Mouse (Mus musculus) G1E (cell line): ENCODE measurements at regions not wholly inside any gene's neighbourhood (a gene's known extent, or its start where the extent isn't known, plus 50 kb on each side); places are given as distances from the start of the nearest gene placed in this dataset.

Experiments
- ATAC-seq: 2 replicates; pipeline ENCODE4 v1.8.0; 2016; ENCODE audit warnings: mild to moderate bottlenecking; ENCODE audit not compliant: insufficient number of reproducible peaks, poor library complexity, low FRiP score, severe bottlenecking; ENCODE audit errors: extremely low read depth
- DNase-seq: peaks from one replicate; pipeline ENCODE4 v3.0.0; 2012; ENCODE audit warnings: low spot score
- H3K27me3 ChIP-seq: 2 replicates; pipeline ENCODE4 v1.6.1; 2012; ENCODE audit warnings: mild to moderate bottlenecking, low read length, inconsistent platforms; ENCODE audit not compliant: insufficient read depth
- H3K36me3 ChIP-seq: replicated peaks from 2 replicates; pipeline ENCODE3; 2012; ENCODE audit warnings: mild to moderate bottlenecking, inconsistent platforms
- H3K4me1 ChIP-seq: 2 replicates; pipeline ENCODE4 v1.6.1; 2012; ENCODE audit warnings: low read depth, low read length, inconsistent platforms, mixed read lengths; ENCODE audit not compliant: insufficient read depth
- H3K4me3 ChIP-seq: 2 replicates; pipeline ENCODE4 v1.5.1; 2012; ENCODE audit warnings: low read depth, mild to moderate bottlenecking, inconsistent platforms, low read length, moderate library complexity, mixed read lengths
- H3K9me3 ChIP-seq: replicated peaks from 2 replicates; pipeline ENCODE4 v1.6.1; 2012; ENCODE audit warnings: inconsistent platforms
- CTCF ChIP-seq: IDR thresholded peaks from 2 replicates; pipeline ENCODE4 v1.5.1; 2012; ENCODE audit warnings: low read depth, low read length, inconsistent platforms, mixed read lengths
- GATA1 ChIP-seq: IDR thresholded peaks from 2 replicates; pipeline ENCODE4 v1.6.1; 2012; ENCODE audit warnings: borderline replicate concordance, low read length, inconsistent platforms, mixed read lengths
- GATA2 ChIP-seq: IDR thresholded peaks from 2 replicates; pipeline ENCODE4 v1.6.1; 2012; ENCODE audit warnings: low read depth, low read length, inconsistent platforms, borderline replicate concordance
- POLR2AphosphoS5 ChIP-seq: IDR thresholded peaks from 2 replicates; pipeline ENCODE4 v1.6.1; 2012; ENCODE audit warnings: low read depth, low read length, inconsistent platforms; ENCODE audit not compliant: insufficient replicate concordance
- TAL1 ChIP-seq: conservative IDR thresholded peaks from 2 replicates; pipeline ENCODE4 v1.6.1; 2012; ENCODE audit warnings: low read depth, low read length, inconsistent platforms, mixed read lengths

DNA sequence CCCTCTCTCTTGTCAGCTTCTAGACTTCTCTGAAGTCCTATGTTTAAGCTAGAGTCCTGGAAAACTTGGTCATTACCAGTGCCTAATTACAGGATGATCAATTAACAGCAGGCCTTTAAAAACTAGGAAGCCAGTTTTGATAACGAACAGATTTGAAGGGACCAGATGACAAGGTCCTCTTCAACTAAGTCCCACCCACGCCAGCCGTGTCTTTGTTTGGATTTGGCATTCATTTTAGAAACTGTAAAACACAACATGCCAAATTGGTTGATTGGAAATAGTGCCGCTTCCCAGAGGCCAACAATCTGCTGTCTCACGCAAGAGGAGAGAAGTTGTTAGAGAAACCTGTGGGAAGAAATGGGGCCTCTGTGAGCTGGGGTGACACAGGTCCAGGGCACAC is 155.4 kb upstream of the Habp2 start:
- no peaks in the 10 kb centered on the region for H3K36me3 ChIP-seq
- DNase-seq (no peak), ATAC-seq (no peak)
- H3K27me3 ChIP-seq: peaks cover 11% of the 10 kb centered on the region; the same call in 1 of the 2 replicates
- TF ChIP-seq CTCF (no peak), POLR2AphosphoS5 (no peak), GATA2 (no peak), TAL1 (no peak), GATA1 (no peak)
- no peaks in the 10 kb centered on the region for H3K4me1 ChIP-seq
- H3K9me3 ChIP-seq: peaks cover 4% of the 10 kb centered on the region; the same call in 1 of the 2 replicates
- no peak overlapping the region for H3K4me3 ChIP-seq

DNA sequence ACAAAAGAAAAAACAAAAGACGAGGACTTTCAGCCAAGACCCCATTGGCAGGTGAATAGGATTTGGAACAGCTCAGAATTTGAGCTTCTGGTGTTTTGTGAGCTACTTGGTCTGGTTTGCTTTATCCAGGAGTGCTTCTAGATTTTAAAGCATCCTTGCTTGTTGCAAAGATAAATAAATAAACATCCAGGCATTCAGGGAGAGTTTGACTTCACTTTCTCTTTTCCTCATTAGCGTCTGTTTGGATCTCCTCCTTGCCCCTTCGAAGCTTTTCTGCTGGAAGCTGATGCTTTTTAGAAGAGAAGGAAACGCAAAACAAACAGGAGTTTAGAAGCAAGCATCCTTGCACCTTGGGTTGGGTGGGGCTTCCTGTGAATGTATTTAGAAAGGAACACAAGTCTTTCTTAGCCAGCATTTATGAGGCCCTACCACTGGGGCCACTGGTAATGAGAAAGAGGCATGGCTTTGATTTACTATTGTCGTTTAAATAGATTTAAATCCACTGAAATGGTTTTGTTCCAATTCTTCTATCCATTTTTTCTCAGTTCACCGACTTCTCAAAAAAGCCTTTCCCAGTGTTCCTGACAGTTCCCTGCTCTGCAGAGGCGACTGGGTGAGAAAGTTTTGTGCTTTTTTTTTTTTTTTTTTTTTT is 153.9 kb upstream of the Habp2 start:
- Histone ChIP-seq H3K27me3 (peaks cover 11% of the 10 kb centered on the region; the same call in 1 of the 2 replicates), H3K4me3 (no peak overlapping the region), H3K4me1 (no peaks in the 10 kb centered on the region), H3K9me3 (no peaks in the 10 kb centered on the region), H3K36me3 (no peaks in the 10 kb centered on the region)
- ATAC-seq: no peak
- TF ChIP-seq TAL1 (no peak), GATA2 (no peak), POLR2AphosphoS5 (no peak), GATA1 (no peak), CTCF (no peak)
- DNase-seq: no peak

DNA sequence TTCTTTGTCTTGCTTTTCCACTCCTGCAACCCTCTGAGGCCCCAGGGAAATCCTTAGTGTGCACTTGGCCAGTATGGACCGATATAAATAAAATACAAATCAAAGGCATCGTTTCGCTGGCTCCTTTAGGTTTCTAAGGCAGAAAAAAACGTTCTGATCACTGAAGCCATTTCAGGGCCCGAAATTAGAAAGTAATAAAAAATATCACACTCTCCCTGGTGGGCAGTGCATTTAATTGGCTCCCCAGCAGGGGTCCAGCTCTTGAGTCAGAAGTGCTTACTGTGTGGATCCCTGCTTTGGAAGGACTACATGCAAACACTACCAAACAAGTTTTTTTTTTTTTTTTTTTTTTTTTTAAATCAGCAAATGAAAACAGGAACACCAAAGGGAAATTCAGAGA is 153.4 kb upstream of the Habp2 start:
- no peaks in the 10 kb centered on the region for H3K4me1 ChIP-seq
- no peak for TF ChIP-seq GATA1
- no peak for TF ChIP-seq CTCF
- no peak for TF ChIP-seq GATA2
- no peak for TF ChIP-seq POLR2AphosphoS5
- no peak for TF ChIP-seq TAL1
- H3K36me3 ChIP-seq: no peaks in the 10 kb centered on the region
- H3K27me3 ChIP-seq: peaks cover 11% of the 10 kb centered on the region; the same call in 1 of the 2 replicates
- DNase-seq (no peak), ATAC-seq (no peak)
- H3K4me3 ChIP-seq: no peak overlapping the region
- peaks cover 1% of the 10 kb centered on the region; the same call in 1 of the 2 replicates for H3K9me3 ChIP-seq

DNA sequence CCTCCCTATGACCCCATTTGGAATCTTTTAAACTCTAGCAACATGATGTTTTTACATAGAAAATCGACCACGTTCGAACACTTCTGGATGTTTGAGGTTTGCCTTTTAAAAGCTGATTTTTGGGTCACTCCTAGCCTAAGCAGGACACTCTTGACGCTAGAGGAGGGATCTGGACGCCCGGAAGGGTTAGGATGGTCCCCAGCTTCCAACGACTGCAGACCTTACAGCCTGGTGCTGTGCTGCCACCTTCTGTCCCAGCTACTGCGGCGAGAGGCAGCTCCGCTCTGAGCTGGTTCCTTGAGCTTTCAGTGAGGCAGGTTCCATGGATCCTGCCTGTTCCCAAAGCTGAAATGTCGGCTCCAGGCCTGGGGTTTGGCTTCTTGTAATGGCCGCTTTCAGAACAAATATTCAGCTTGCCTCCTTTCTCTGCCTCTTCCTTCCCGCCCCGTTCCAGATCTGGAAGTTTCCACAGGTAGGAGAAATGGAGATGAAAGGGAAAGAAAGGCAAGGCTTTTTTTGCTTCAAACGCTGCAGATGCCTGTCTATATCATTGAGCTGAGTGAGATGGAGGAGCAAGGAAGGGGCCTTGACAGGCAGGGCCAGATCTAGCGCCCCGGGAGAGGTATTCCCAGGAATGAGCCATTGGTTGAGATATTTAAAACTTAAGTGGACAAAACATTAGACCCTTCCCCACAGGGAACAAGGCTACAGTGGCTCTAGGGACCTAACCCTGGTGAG is 152.7 kb upstream of the Habp2 start:
- Histone ChIP-seq H3K36me3 (no peaks in the 10 kb centered on the region), H3K27me3 (peaks cover 11% of the 10 kb centered on the region; the same call in 1 of the 2 replicates), H3K9me3 (peaks cover 3% of the 10 kb centered on the region; the same call in 1 of the 2 replicates), H3K4me3 (no peak overlapping the region), H3K4me1 (no peaks in the 10 kb centered on the region)
- ATAC-seq (no peak), DNase-seq (no peak)
- TF ChIP-seq POLR2AphosphoS5 (no peak), GATA1 (no peak), CTCF (no peak), GATA2 (no peak), TAL1 (no peak)

DNA sequence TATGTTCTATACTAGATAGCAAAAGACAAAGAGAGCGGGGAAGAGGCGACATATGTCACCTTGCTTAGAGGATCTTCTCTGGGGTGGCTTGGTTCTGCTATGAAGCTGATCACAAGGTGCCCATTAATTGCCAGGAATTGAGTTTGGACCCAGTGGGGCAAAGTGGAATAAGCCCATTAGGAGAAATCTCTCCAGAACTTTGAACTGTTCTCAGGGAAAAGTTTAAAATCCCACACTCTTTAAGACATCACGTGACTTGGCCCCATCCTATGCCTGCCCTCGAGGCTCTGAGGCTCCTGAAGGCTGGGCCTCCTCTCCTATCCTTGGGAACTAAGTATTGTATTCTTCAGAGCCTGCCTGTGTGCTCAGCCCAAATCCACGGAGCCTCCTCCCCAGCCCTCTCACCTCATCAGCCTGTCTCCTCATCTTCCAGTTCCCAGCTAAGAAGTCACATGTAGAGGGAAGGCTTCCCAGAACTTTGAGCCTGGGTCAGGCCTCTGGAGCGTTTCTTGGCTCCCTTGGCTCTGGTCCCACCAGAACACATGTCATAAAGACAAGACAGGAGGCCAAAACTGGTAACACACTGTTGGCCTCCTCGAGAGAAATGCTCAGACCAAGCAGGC is 151.5 kb upstream of the Habp2 start:
- no peak overlapping the region for H3K4me3 ChIP-seq
- no peaks in the 10 kb centered on the region for H3K4me1 ChIP-seq
- H3K36me3 ChIP-seq: no peaks in the 10 kb centered on the region
- H3K9me3 ChIP-seq: peaks cover 3% of the 10 kb centered on the region; the same call in 1 of the 2 replicates
- no peak for DNase-seq
- TF ChIP-seq GATA1: no peak
- TF ChIP-seq TAL1: no peak
- no peak for TF ChIP-seq POLR2AphosphoS5
- TF ChIP-seq GATA2: no peak
- TF ChIP-seq CTCF: no peak
- ATAC-seq: no peak
- peaks cover 11% of the 10 kb centered on the region; the same call in 1 of the 2 replicates for H3K27me3 ChIP-seq

DNA sequence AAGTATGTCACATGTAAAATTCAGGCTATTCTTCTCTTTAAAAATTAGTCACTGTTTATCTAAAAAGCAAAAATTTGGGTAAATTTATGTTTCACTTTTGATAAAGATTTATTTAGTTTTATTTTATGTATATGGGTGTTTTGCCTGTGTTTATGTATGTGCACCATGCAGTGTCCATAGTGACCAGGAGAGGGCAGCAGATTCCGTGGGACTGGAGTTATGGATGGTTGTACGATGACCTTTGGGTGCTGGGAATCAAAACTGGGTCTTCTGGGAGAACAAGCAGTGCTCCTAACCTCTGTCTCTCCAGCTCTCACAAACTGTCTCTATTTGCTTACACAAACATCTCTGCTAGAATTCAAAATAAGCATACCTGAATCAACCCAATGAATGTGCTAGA is 146.4 kb upstream of the Habp2 start:
- no peak for ATAC-seq
- H3K27me3 ChIP-seq: peaks cover 4% of the 10 kb centered on the region; the same call in 1 of the 2 replicates
- H3K9me3 ChIP-seq: peaks cover 14% of the 10 kb centered on the region
- no peak overlapping the region for H3K4me3 ChIP-seq
- TF ChIP-seq GATA1 (no peak), TAL1 (no peak), GATA2 (no peak), CTCF (no peak), POLR2AphosphoS5 (no peak)
- DNase-seq: no peak
- H3K36me3 ChIP-seq: no peaks in the 10 kb centered on the region
- no peaks in the 10 kb centered on the region for H3K4me1 ChIP-seq
